17 mouse cellular contexts compared by ENCODE assay signal in the genomic region with DNA sequence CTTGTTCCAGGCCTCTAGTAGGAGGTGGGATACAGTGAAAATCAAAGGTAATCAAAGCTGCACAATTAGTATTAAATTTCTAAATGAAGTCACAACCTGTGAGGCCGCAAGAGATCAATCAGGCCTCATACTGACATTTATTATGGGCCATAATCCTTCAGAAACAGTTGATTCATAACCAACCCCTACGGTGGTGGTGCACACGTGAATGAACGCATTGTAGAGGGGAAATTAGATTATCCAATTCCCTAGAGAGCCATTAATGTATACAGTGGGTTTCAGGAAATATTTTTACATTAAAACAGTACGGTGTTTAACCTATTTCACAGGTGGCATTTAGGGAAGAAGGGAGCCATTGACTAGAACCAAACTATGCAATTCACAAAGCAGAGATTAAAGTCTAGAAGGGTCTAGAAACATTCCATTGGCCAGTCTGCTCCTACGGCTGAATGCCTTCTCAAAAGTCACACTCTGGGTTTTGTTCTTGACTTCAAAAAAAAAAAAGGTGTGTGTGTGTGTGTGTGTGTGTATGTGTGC.
"Had no signal": no experiment of that assay in that cellular context is flagged by ENCODE, and none has a peak within 500 bp of the region (broad histone marks: within the 10 kb centered on the region; RNA-seq: fewer than 3 reads in every experiment).

No protein-coding gene starts in this region.

- H3K4me2 ChIP-seq: lung, embryonic 15.5 days; midbrain, embryonic 12.5 days; midbrain, embryonic 15.5 days; neural tube, embryonic 12.5 days; stomach, embryonic 15.5 days had no signal

- H3K4me3 ChIP-seq: lung, embryonic 15.5 days; megakaryocyte, embryonic 14.5 days; midbrain, embryonic 12.5 days; midbrain, embryonic 15.5 days; neural tube, embryonic 12.5 days; stomach, embryonic 15.5 days had no signal

- H3K27me3 ChIP-seq: lung, embryonic 15.5 days; midbrain, embryonic 12.5 days; midbrain, embryonic 15.5 days; neural tube, embryonic 12.5 days; stomach, embryonic 15.5 days had no signal

- H3K9me3 ChIP-seq: lung, embryonic 15.5 days; midbrain, embryonic 12.5 days; midbrain, embryonic 15.5 days; neural tube, embryonic 12.5 days; stomach, embryonic 15.5 days had no signal

- H3K36me3 ChIP-seq: lung, embryonic 15.5 days; midbrain, embryonic 12.5 days; midbrain, embryonic 15.5 days; neural tube, embryonic 12.5 days; stomach, embryonic 15.5 days had no signal

- H3K9ac ChIP-seq: liver, postnatal 0 days; lung, embryonic 15.5 days; midbrain, embryonic 12.5 days; midbrain, embryonic 15.5 days; neural tube, embryonic 12.5 days; stomach, embryonic 15.5 days had no signal

- H3K4me1 ChIP-seq: lung, embryonic 15.5 days; megakaryocyte, embryonic 14.5 days; midbrain, embryonic 12.5 days; midbrain, embryonic 15.5 days; neural tube, embryonic 12.5 days had no signal

- DNase-seq: liver, postnatal 0 days; lung, adult 2 months; lung, postnatal 14 days; lung, postnatal 36 days; right cerebral cortex, postnatal 14 days; thymus, adult 2 months; thymus, postnatal 25 days; thymus, postnatal 4 days had no signal

- ATAC-seq: liver, postnatal 0 days; lung, postnatal 0 days; midbrain, embryonic 15.5 days had no signal

- H3K27ac ChIP-seq: lung, embryonic 15.5 days; macrophage; midbrain, embryonic 12.5 days; midbrain, embryonic 15.5 days; neural tube, embryonic 12.5 days; stomach, embryonic 15.5 days; stomach, postnatal 0 days had no signal
